Mouse (Mus musculus) ES-E14 (cell line): ENCODE results near the gene Hsdl1. TPM values are rescaled to one million over a fixed set of nuclear protein-coding genes. Genes with fewer than 3 reads are reported as not detected.

Experiments
- total RNA-seq: library from RNA; depleted of rRNA; stranded (reverse); fragments of 300-350 nt; gene quantifications from 2 replicates; pipeline ENCODE4 v1.2.3, GENCODE M21; 2012; rRNA removed

Gene Hsdl1
- total RNA-seq, 1 experiment: 19.7 TPM

Other genes starting within 250 kb of the Hsdl1 start
- 94.5 and 98.9 TPM in 2 replicates for gene Hsbp1, start 230.7 kb downstream of the Hsdl1 start, total RNA-seq
- 4.9 and 5.8 TPM in 2 replicates for gene Mlycd, start 180.3 kb downstream of the Hsdl1 start, total RNA-seq
- gene Osgin1, start 141.1 kb downstream of the Hsdl1 start, total RNA-seq: 0.32 and 0.36 TPM in 2 replicates
- gene Necab2, start 128.5 kb downstream of the Hsdl1 start, total RNA-seq: 4.5 and 8.5 TPM in 2 replicates
- 0.16 and 0.85 TPM in 2 replicates for gene Slc38a8, start 73.5 kb downstream of the Hsdl1 start, total RNA-seq
- 167 and 198 TPM in 2 replicates for gene Mbtps1, start 16.4 kb downstream of the Hsdl1 start, total RNA-seq
- 0.79 and 1.0 TPM in 2 replicates for gene Dnaaf1, start 52 bp upstream of the Hsdl1 start, total RNA-seq
- 24.8 and 28.3 TPM in 2 replicates for gene Taf1c, start 30.0 kb upstream of the Hsdl1 start, total RNA-seq
- gene Adad2, start 37.6 kb upstream of the Hsdl1 start, total RNA-seq: 6.8 and 8.0 TPM in 2 replicates
- 0.67 and 0.74 TPM in 2 replicates for gene Kcng4, start 60.5 kb upstream of the Hsdl1 start, total RNA-seq
- gene Wfdc1, start 91.2 kb upstream of the Hsdl1 start, total RNA-seq: 0.13 TPM in 1 of 2 replicates, not detected in the other
- gene Atp2c2, start 124.8 kb upstream of the Hsdl1 start, total RNA-seq: 0.80 and 0.90 TPM in 2 replicates
- 7.0 and 9.2 TPM in 2 replicates for gene Tldc1, start 203.2 kb upstream of the Hsdl1 start, total RNA-seq